Mouse (Mus musculus) lung, postnatal 0 days (tissue): Measurements from ENCODE around the gene Dock2.

Experiments used
- CTCF ChIP-seq: IDR thresholded peaks from 2 replicates; pipeline ENCODE4 v1.5.1; 2016; ENCODE audit warnings: antibody characterized with exemption, mild to moderate bottlenecking
- EP300 ChIP-seq: IDR thresholded peaks from 2 replicates; pipeline ENCODE4 v1.6.1; 2016; ENCODE audit warnings: antibody characterized with exemption, mild to moderate bottlenecking, control low read depth

DNA sequence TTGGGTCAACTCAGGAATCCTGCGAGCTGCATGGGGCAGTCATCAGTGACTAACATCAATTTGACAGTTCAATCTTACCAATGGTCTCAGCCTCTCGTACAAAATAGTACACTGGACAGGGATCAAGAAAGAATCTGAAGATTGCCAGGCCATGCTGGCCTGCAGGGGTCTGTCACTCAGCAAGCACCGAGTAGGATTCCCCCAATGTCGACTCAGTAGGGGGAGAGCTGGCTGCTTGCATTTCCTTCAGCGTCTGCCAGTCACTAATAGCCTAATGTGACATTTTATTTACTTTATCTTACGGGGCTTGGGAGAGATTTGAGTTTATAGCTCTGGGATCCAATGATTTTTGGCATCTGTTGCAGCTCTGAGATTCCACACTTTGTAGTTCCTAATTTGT, 540.7 kb downstream of the Dock2 start:
- TF ChIP-seq CTCF (no peak), EP300 (no peak)
